Mouse (Mus musculus) neural tube, embryonic 13.5 days (tissue): Measurements from ENCODE around the gene Olfr305. TPM values are rescaled to one million over a fixed set of nuclear protein-coding genes. Genes with fewer than 3 reads are reported as not detected.

Source experiments
- polyA plus RNA-seq: library from polyadenylated mRNA; unstranded; fragments of >200 nt; fragmentation: Nextera tagmentation; extraction: Ambion mirVana; gene quantifications from 2 replicates; pipeline ENCODE4 v1.2.1, GENCODE M21; 2015

The Olfr305 gene
- polyA plus RNA-seq, 1 experiment from 2014 or later = not detected

Other genes starting within 250 kb of the Olfr305 start
- not detected in 2 replicates for gene Vmn2r75, start 195.2 kb downstream of the Olfr305 start, polyA plus RNA-seq
- gene Vmn2r76, start 120.6 kb downstream of the Olfr305 start, polyA plus RNA-seq = not detected in 2 replicates
- not detected in 2 replicates for gene Olfr310, start 89.8 kb downstream of the Olfr305 start, polyA plus RNA-seq
- not detected in 2 replicates for gene Olfr309, start 53.2 kb downstream of the Olfr305 start, polyA plus RNA-seq
- not detected in 2 replicates for gene Olfr308, start 41.3 kb downstream of the Olfr305 start, polyA plus RNA-seq
- not detected in 2 replicates for gene Olfr307, start 29.3 kb downstream of the Olfr305 start, polyA plus RNA-seq
- not detected in 2 replicates for gene Olfr304, start 19.7 kb upstream of the Olfr305 start, polyA plus RNA-seq
- not detected in 2 replicates for gene Olfr303, start 30.9 kb upstream of the Olfr305 start, polyA plus RNA-seq
- gene Olfr301, start 36.9 kb upstream of the Olfr305 start, polyA plus RNA-seq = not detected in 2 replicates
- not detected in 2 replicates for gene Olfr299, start 93.0 kb upstream of the Olfr305 start, polyA plus RNA-seq
- gene Olfr298, start 125.6 kb upstream of the Olfr305 start, polyA plus RNA-seq = not detected in 2 replicates
- gene Olfr297, start 153.0 kb upstream of the Olfr305 start, polyA plus RNA-seq = not detected in 2 replicates
- gene Olfr295, start 216.9 kb upstream of the Olfr305 start, polyA plus RNA-seq = not detected in 2 replicates
- gene Olfr294, start 249.7 kb upstream of the Olfr305 start, polyA plus RNA-seq = not detected in 2 replicates